Mouse (Mus musculus): ENCODE measurements at regions not wholly inside any gene's neighbourhood (a gene's known extent, or its start where the extent isn't known, plus 50 kb on each side); places are given as distances from the start of the nearest gene placed in this dataset.

GRCm38 (mm10) chr5:51762352-51762751 is 194.8 kb upstream of the Ppargc1a start:
- no peak for TF ChIP-seq CTCF (conservative IDR thresholded peaks at IDR 0.05; ENCODE audit: low read length)
- no peak for TF ChIP-seq NANOG (IDR thresholded peaks at IDR 0.05; ENCODE audit: borderline replicate concordance, low read length)
- TF ChIP-seq POU5F1 (IDR thresholded peaks at IDR 0.05; ENCODE audit: borderline replicate concordance, low read length) = no peak

Measured in E14TG2a.4 (cell line).